13 mouse cellular contexts compared by ENCODE assay signal in the genomic region with DNA sequence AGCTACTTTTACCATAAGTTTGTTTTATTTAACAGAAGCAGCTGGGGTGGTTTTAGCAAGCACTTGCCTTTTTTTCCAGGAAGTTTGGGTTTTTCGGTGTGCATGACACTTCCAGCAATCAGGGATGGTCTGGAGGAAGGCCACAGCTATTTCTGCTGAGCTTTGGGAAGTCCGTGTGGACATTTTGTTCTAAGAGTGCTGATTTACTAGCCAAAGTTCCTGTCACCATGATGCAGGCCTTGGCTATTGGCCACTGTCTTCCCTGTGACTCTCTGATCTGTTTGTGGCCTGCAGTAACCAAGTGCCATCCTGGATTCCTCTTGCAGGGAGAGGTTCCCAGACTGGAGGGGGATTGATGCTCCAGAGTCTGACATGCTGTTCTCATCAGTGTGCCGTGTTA. TPM values are rescaled to one million over a fixed set of nuclear protein-coding genes. Genes with fewer than 3 reads are reported as not detected.
DNase-seq lines count a peak whose midpoint lies in the region; ATAC-seq and TF ChIP-seq lines count a peak whose summit lies in the region.
"Had no signal": no experiment of that assay in that cellular context is flagged by ENCODE, and none has a peak within 500 bp of the region (broad histone marks: within the 10 kb centered on the region; RNA-seq: fewer than 3 reads in every experiment).

No protein-coding gene starts in this region.

- DNase-seq in kidney, adult 2 months: peak; percentile 85
- no peak for DNase-seq in kidney, postnatal 4 days
- peak; percentile 41 for DNase-seq in brain, adult 2 months (ENCODE audit: low read depth, low spot score)
- peak; percentile 83 to 88 for DNase-seq in heart, adult 18-20 months
- DNase-seq in heart, postnatal 4 days: peak; percentile 43
- DNase-seq in right cerebral cortex, postnatal 4 days: no peak
- DNase-seq in frontal cortex, postnatal 25 days (ENCODE audit: low spot score in 2 of 2): no peak
- DNase-seq: cerebellum, postnatal 25 days had no signal

- no peak for TF ChIP-seq POLR2A in kidney, adult 2 months (IDR thresholded peaks at IDR 0.05; ENCODE audit: low read depth, low read length)

- no peak overlapping the region for H3K4me3 ChIP-seq in kidney, adult 2 months (ENCODE audit: insufficient read depth, low read depth, low read length)

- H3K27me3 ChIP-seq in kidney, adult 2 months (replicated peaks; ENCODE audit: control insufficient read depth, insufficient read depth, low read length): no peaks in the 10 kb centered on the region
- H3K27me3 ChIP-seq: CH12.LX had no signal

- WGBS in kidney, adult 2 months: 40% methylated on average over 3 of the region's 3 CpGs

- H3K4me1 ChIP-seq in kidney, adult 2 months (ENCODE audit: control insufficient read depth, insufficient read depth, low read length): no peaks in the 10 kb centered on the region

- TF ChIP-seq CTCF in kidney, adult 2 months (conservative IDR thresholded peaks at IDR 0.05; ENCODE audit: insufficient read depth, insufficient read length, low read depth, low read length): no peak

- no peak for ATAC-seq in cerebellum, adult (ENCODE audit: insufficient number of reproducible peaks, low FRiP score, low TSS enrichment)
- ATAC-seq: hindbrain, embryonic 16.5 days had no signal

- H3K27ac ChIP-seq in kidney, adult 2 months (ENCODE audit: insufficient read depth, low read depth, low read length): peak overlapping the region; percentile 58
- H3K27ac ChIP-seq: liver, embryonic 14.5 days; stomach, postnatal 0 days had no signal

- H3K36me3 ChIP-seq in kidney, adult 2 months (ENCODE audit: control insufficient read depth, insufficient read depth, low read length): no peaks in the 10 kb centered on the region; the same call in 1 of the 2 replicates

RNA-seq across cellular contexts. Expression of a gene that starts 39.0 kb away (rescaled TPM):
- 27.3 and 28.1 TPM in 2 replicates for polyA plus RNA-seq in kidney, adult 2 months (2012; rRNA removed)
- total RNA-seq in heart, adult 18-20 months (2021): 10 to 100 TPM in 1 of 2 experiments, 1 to 10 TPM in 1; 9.9 to 10.7 TPM
- total RNA-seq in heart, postnatal 4 days (2021): 10 to 100 TPM; 19.6 to 22.4 TPM

Comparison
In these comparisons a context has a peak if more than half of its experiments do, and no peak if none do; other contexts are left out.
1. DNase-seq: peak in kidney, adult 2 months (single experiment), brain, adult 2 months (single experiment), heart, adult 18-20 months (2 of 2) and heart, postnatal 4 days (single experiment); none in kidney, postnatal 4 days (0 of 2), right cerebral cortex, postnatal 4 days (single experiment) and frontal cortex, postnatal 25 days (0 of 2).